Mouse (Mus musculus): ENCODE results near the gene Mogs. TPM values are rescaled to one million over a fixed set of nuclear protein-coding genes. Genes with fewer than 3 reads are reported as not detected.

The Mogs gene
- total and polyA plus RNA-seq, 3 experiments = 57.2 to 78.9 (median 77.3) TPM

DNA sequence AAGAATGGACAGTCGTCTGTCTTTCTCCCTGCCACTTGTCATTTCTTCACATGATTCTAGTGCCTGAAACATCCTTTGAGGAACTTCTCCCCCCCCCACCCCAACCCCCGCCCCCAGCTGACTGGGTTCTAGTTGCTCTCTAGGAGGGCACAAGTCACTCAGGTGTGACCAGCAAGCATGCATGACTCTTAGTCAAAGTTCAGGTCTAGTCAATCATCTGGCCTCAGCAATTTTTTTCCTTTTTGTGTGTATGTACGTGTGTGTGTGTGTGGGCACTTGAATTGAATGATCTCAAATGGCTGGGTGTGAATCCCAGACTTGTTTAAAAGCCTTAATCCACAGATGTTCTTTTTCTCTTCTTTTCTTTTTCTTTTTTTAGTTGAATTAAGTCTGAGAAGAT lies 18.9 kb downstream of the Mogs start:
- peaks cover 7 to 31% of the 10 kb centered on the region in 2 experiments; a peak in 3 of 4 replicates for H3K4me1 ChIP-seq (ENCODE audit: control insufficient read depth in 1 of 2, insufficient read depth in 2 of 2)
- H3K4me3 ChIP-seq (replicated peaks in 1 of 3; ENCODE audit: low read depth in 2 of 3, low read length in 2 of 3, poor library complexity in 1 of 3) = no peak overlapping the region
- no peaks in the 10 kb centered on the region for H3K27me3 ChIP-seq (replicated peaks)
- H3K4me2 ChIP-seq (ENCODE audit: insufficient read depth, low read depth, poor library complexity, severe bottlenecking) = no peak overlapping the region
- H3K79me2 ChIP-seq (replicated peaks; ENCODE audit: control insufficient read depth, extremely low read depth, insufficient read depth, poor library complexity, severe bottlenecking) = no peaks in the 10 kb centered on the region
- H3K9ac ChIP-seq (ENCODE audit: insufficient read depth, low read depth) = no peak overlapping the region
- no peak for DNase-seq (ENCODE audit: extremely low read depth)
- no peaks in the 10 kb centered on the region for H3K36me3 ChIP-seq (replicated peaks in 1 of 2; ENCODE audit: control insufficient read depth in 1 of 2, insufficient read depth in 1 of 2, low read length in 1 of 2)
- TF ChIP-seq USF1 (IDR thresholded peaks at IDR 0.05; ENCODE audit: low read depth, low read length) (no peak), SIN3A (IDR thresholded peaks at IDR 0.05; ENCODE audit: low read length) (no peak), BHLHE40 (IDR thresholded peaks at IDR 0.05; ENCODE audit: low read depth, low read length) (no peak), CHD1 (IDR thresholded peaks at IDR 0.05; ENCODE audit: low read depth, low read length) (no peak), UBTF (IDR thresholded peaks at IDR 0.05; ENCODE audit: low read depth, low read length) (no peak), NELFE (IDR thresholded peaks at IDR 0.05; ENCODE audit: low read depth, low read length) (no peak), ZNF384 (IDR thresholded peaks at IDR 0.05; ENCODE audit: low read depth, low read length) (0 out of 2 replicates have a peak, but pooled peaks have one; percentile 39)
- dilution Hi-C loops (cut with MboI; ENCODE audit: extremely low pct_ligation_motif_present, extremely low pct_unique_long_range_greater_than_20kb, low sequenced_read_pairs) (no loop called here), in situ Hi-C loops (cut with MboI; ENCODE audit: low pct_ligation_motif_present, low pct_unique_long_range_greater_than_20kb, low sequenced_read_pairs) (no loop called here)
- no peaks in the 10 kb centered on the region for H3K9me3 ChIP-seq (replicated peaks; ENCODE audit: low read length)
- no peak overlapping the region for H3K27ac ChIP-seq (ENCODE audit: insufficient read depth, low read depth)

DNA sequence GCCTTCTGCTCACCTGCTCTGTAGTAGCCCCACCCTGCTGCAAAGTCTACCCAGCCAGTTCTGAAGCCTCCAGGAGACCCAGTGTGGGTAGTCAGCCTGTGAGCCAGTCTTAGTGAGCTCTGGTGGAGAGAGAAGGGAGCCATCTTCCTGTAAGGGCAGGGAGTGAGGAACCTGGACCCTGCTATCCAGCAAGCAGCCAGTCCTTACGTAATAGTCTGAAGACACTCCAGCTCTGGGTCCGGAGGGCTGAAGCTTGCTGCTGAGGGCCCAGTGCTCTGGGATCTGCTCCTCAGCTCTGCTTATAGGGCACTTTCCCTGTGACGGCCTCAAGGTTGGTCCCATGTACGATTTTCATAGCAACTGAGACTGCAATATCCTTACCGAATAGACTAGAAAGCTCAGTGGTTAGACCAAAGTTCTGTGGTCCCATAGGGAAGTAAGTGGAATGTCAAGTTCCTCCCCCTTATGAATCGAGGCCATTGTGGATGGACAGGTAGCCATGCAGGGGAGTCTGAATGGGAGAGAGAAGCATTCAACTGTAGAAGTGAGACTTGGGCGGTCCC lies 19.7 kb downstream of the Mogs start, which contains the start of gene Rtkn:
TSS of gene Rtkn (plus strand) at position 513 of the 563 bp plus-strand sequence.
- no peaks in the 10 kb centered on the region for H3K9me3 ChIP-seq (replicated peaks; ENCODE audit: low read length)
- in situ Hi-C loops (cut with MboI; ENCODE audit: low pct_ligation_motif_present, low pct_unique_long_range_greater_than_20kb, low sequenced_read_pairs) (no loop called here), dilution Hi-C loops (cut with MboI; ENCODE audit: extremely low pct_ligation_motif_present, extremely low pct_unique_long_range_greater_than_20kb, low sequenced_read_pairs) (no loop called here)
- DNase-seq (ENCODE audit: extremely low read depth) = no peak
- peaks cover 2% of the 10 kb centered on the region for H3K27me3 ChIP-seq (replicated peaks)
- H3K36me3 ChIP-seq (replicated peaks in 1 of 2; ENCODE audit: control insufficient read depth in 1 of 2, insufficient read depth in 1 of 2, low read length in 1 of 2) = no peaks in the 10 kb centered on the region
- no peak within 1 kb of the TSS for H3K27ac ChIP-seq (ENCODE audit: insufficient read depth, low read depth)
- H3K9ac ChIP-seq (ENCODE audit: insufficient read depth, low read depth) = no peak within 1 kb of the TSS
- H3K4me2 ChIP-seq (ENCODE audit: insufficient read depth, low read depth, poor library complexity, severe bottlenecking) = no peak within 1 kb of the TSS; the same call in 1 of the 2 replicates
- peaks cover 7 to 31% of the 10 kb centered on the region in 2 experiments; a peak in 3 of 4 replicates for H3K4me1 ChIP-seq (ENCODE audit: control insufficient read depth in 1 of 2, insufficient read depth in 2 of 2)
- H3K79me2 ChIP-seq (replicated peaks; ENCODE audit: control insufficient read depth, extremely low read depth, insufficient read depth, poor library complexity, severe bottlenecking) = no peaks in the 10 kb centered on the region
- TF ChIP-seq CHD1 (IDR thresholded peaks at IDR 0.05; ENCODE audit: low read depth, low read length) = no peak
- TF ChIP-seq SIN3A (IDR thresholded peaks at IDR 0.05; ENCODE audit: low read length) = no peak
- no peak for TF ChIP-seq MAFK (IDR thresholded peaks at IDR 0.05; ENCODE audit: insufficient replicate concordance, low read length)
- no peak for TF ChIP-seq IRF4 (IDR thresholded peaks at IDR 0.05; ENCODE audit: low read depth, low read length)
- no peak for TF ChIP-seq E2F4 (IDR thresholded peaks at IDR 0.05; ENCODE audit: insufficient replicate concordance, low read depth, low read length)
- TF ChIP-seq RAD21 (IDR thresholded peaks at IDR 0.05; ENCODE audit: low read depth, low read length) = no peak
- no peak for TF ChIP-seq ZKSCAN1 (IDR thresholded peaks at IDR 0.05; ENCODE audit: borderline replicate concordance, low read depth, low read length)
- TF ChIP-seq SMC3 (IDR thresholded peaks at IDR 0.05; ENCODE audit: low read depth, low read length) = no peak
- no peak for TF ChIP-seq POLR2AphosphoS2 (IDR thresholded peaks at IDR 0.05; ENCODE audit: low read depth, low read length)
- TF ChIP-seq BHLHE40 (IDR thresholded peaks at IDR 0.05; ENCODE audit: low read depth, low read length) = no peak
- TF ChIP-seq NRF1 (IDR thresholded peaks at IDR 0.05; ENCODE audit: low read depth, low read length) = no peak
- TF ChIP-seq USF2 (conservative IDR thresholded peaks at IDR 0.05; ENCODE audit: low read depth, low read length) = no peak
- no peak for TF ChIP-seq USF1 (IDR thresholded peaks at IDR 0.05; ENCODE audit: low read depth, low read length)
- TF ChIP-seq HCFC1 (IDR thresholded peaks at IDR 0.05; ENCODE audit: low read depth, low read length) = no peak
- no peak within 1 kb of the TSS for H3K4me3 ChIP-seq (replicated peaks in 1 of 3; ENCODE audit: low read depth in 2 of 3, low read length in 2 of 3, poor library complexity in 1 of 3)

Measured in CH12.LX (cell line).